Mouse (Mus musculus): ENCODE data around the gene Eif4ebp2. TPM values are rescaled to one million over a fixed set of nuclear protein-coding genes. Genes with fewer than 3 reads are reported as not detected.
A peak's percentile ranks its signal among the peaks of the same experiment; 100 is the strongest.

Gene Eif4ebp2
- 10 to 100 TPM; 75.1 to 75.5 TPM for total RNA-seq (2021)
- long read RNA-seq, experiment 1, full-length matches to known transcripts, result 1 of 33 reads
- long read RNA-seq, experiment 1, partial matches to known transcripts, result 0 of 33 reads
- long read RNA-seq, experiment 1, other reads (novel, unspliced or antisense), result 32 of 33 reads
- long read RNA-seq, experiment 2, full-length matches to known transcripts, result 2 of 36 reads
- long read RNA-seq, experiment 2, partial matches to known transcripts, result 0 of 36 reads
- long read RNA-seq, experiment 2, other reads (novel, unspliced or antisense), result 34 of 36 reads

- intact Hi-C loops (cut with DNase I), result no loop called here
- peak; percentile 97 to 100 for DNase-seq
Observed at GRCm38 (mm10) chr10:61452645-61453044, at the start of gene Eif4ebp2. TSS of gene Eif4ebp2 (minus strand) at chr10:61452661.

GRCm38 (mm10) chr10:61500756-61501155 lies 48.3 kb upstream of the Eif4ebp2 start:
- no peak for DNase-seq
- intact Hi-C loops (cut with DNase I), result no loop called here

GRCm38 (mm10) chr10:61499505-61500466 lies 47.3 kb upstream of the Eif4ebp2 start:
- no peak for DNase-seq
- intact Hi-C loops (cut with DNase I), result no loop called here

GRCm38 (mm10) chr10:61496231-61496630 lies 43.8 kb upstream of the Eif4ebp2 start:
- intact Hi-C loops (cut with DNase I), result no loop called here
- no peak for DNase-seq

GRCm38 (mm10) chr10:61495461-61495860 lies 43.0 kb upstream of the Eif4ebp2 start:
- intact Hi-C loops (cut with DNase I), result no loop called here
- DNase-seq, result no peak

GRCm38 (mm10) chr10:61492040-61492439 lies 39.6 kb upstream of the Eif4ebp2 start:
- intact Hi-C loops (cut with DNase I), result loop anchor here (2.0 kb wide), 1 partner anchor 167 kb away; no protein-coding TSS in a partner anchor
- DNase-seq, result peak; percentile 79 to 88

GRCm38 (mm10) chr10:61491573-61491972 lies 39.1 kb upstream of the Eif4ebp2 start:
- intact Hi-C loops (cut with DNase I), result loop anchor here (2.0 kb wide), 1 partner anchor 111 kb away; no protein-coding TSS in a partner anchor
- DNase-seq, result no peak

- intact Hi-C loops (cut with DNase I), result no loop called here
- no peak for DNase-seq
Observed at GRCm38 (mm10) chr10:61488522-61489110, 36.2 kb upstream of the Eif4ebp2 start.

GRCm38 (mm10) chr10:61486551-61487339 lies 34.3 kb upstream of the Eif4ebp2 start:
- intact Hi-C loops (cut with DNase I), result no loop called here

GRCm38 (mm10) chr10:61484801-61485200 lies 32.3 kb upstream of the Eif4ebp2 start:
- intact Hi-C loops (cut with DNase I), result no loop called here
- DNase-seq, result no peak

More at GRCm38 (mm10) chr10:61486551-61487339, 34.3 kb upstream of the Eif4ebp2 start:
- no peak for DNase-seq

GRCm38 (mm10) chr10:61482771-61483170 lies 30.3 kb upstream of the Eif4ebp2 start:
- intact Hi-C loops (cut with DNase I), result no loop called here
- DNase-seq, result no peak

- no peak for DNase-seq
- intact Hi-C loops (cut with DNase I), result no loop called here
Observed at GRCm38 (mm10) chr10:61480488-61480887, 28.0 kb upstream of the Eif4ebp2 start.

GRCm38 (mm10) chr10:61479927-61480326 lies 27.5 kb upstream of the Eif4ebp2 start:
- intact Hi-C loops (cut with DNase I), result no loop called here

GRCm38 (mm10) chr10:61479461-61479860 lies 27.0 kb upstream of the Eif4ebp2 start:
- intact Hi-C loops (cut with DNase I), result no loop called here
- no peak for DNase-seq

More at GRCm38 (mm10) chr10:61479927-61480326, 27.5 kb upstream of the Eif4ebp2 start:
- no peak for DNase-seq

- intact Hi-C loops (cut with DNase I), result no loop called here
- peak; percentile 37 to 43 for DNase-seq
Observed at GRCm38 (mm10) chr10:61476440-61477165, 24.1 kb upstream of the Eif4ebp2 start.

- intact Hi-C loops (cut with DNase I), result no loop called here
- peak; percentile 93 to 94 for DNase-seq
Observed at GRCm38 (mm10) chr10:61475594-61476439, 23.4 kb upstream of the Eif4ebp2 start, which contains the start of gene Lrrc20. TSS of gene Lrrc20 (plus strand) at chr10:61475801.

- intact Hi-C loops (cut with DNase I), result loop anchor here (5.0 kb wide), 1 partner anchor 132 kb away; no protein-coding TSS in a partner anchor
Observed at GRCm38 (mm10) chr10:61474344-61474743, 21.9 kb upstream of the Eif4ebp2 start.

GRCm38 (mm10) chr10:61473640-61474039 lies 21.2 kb upstream of the Eif4ebp2 start:
- peak; percentile 11 to 31 for DNase-seq
- intact Hi-C loops (cut with DNase I), result loop anchor here (5.0 kb wide), 1 partner anchor 131 kb away; no protein-coding TSS in a partner anchor

More at GRCm38 (mm10) chr10:61474344-61474743, 21.9 kb upstream of the Eif4ebp2 start:
- DNase-seq, result no peak
